Mouse (Mus musculus): ENCODE data around the gene Hoxa3.

DNA sequence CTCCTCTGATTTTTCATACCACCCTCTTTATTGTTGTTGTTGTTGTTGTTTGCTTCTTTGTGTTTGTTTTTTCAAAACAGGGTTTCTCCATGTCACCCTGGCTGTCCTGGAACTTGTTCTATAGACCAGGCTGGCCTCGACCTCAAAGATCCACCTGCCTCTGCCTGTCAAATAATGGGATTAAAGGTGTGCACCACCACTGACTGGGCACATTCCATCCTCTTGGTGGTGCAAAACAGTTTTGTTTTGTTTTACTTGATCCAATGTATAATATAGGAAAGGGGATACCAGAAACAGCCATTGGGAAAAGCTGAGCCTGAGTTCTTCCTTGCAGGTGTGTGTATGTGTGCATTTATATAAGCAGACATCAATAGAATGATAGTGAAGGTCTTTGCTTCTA is 26.6 kb downstream of the Hoxa3 start:
- TF ChIP-seq POLR2A (IDR thresholded peaks at IDR 0.05; ENCODE audit: extremely low read depth, insufficient read depth, low read length) (no peak), CTCF (IDR thresholded peaks at IDR 0.05; ENCODE audit: extremely low read depth, insufficient read depth, low read length) (no peak)
